Mouse (Mus musculus): ENCODE data around the gene P3h2. TPM values are rescaled to one million over a fixed set of nuclear protein-coding genes. Genes with fewer than 3 reads are reported as not detected.

The P3h2 gene
- polyA plus RNA-seq, 2 experiments, result 8.4 to 14.6 TPM

- DNase-seq (ENCODE audit: low spot score) (no peak), ATAC-seq (ENCODE audit: low FRiP score, low read depth) (no peak)
- no peak overlapping the region for H3K27ac ChIP-seq (replicated peaks; ENCODE audit: low read depth, low read length)
- WGBS, result 52% methylated on average over 3 of the region's 3 CpGs
- H3K9me3 ChIP-seq (ENCODE audit: control insufficient read depth, low read length), result no peaks in the 10 kb centered on the region
- H3K4me2 ChIP-seq (replicated peaks; ENCODE audit: low read depth, low read length, severe bottlenecking), result no peak overlapping the region
- no peak overlapping the region for H3K4me3 ChIP-seq (replicated peaks; ENCODE audit: low read length)
- no peak overlapping the region for H3K9ac ChIP-seq (ENCODE audit: low read depth, low read length, severe bottlenecking)
- H3K4me1 ChIP-seq (ENCODE audit: control insufficient read depth, insufficient read depth, low read length), result peaks cover 28% of the 10 kb centered on the region
- TF ChIP-seq POLR2A (IDR thresholded peaks at IDR 0.05; ENCODE audit: borderline replicate concordance, extremely low read depth, insufficient read depth, insufficient read length), result no peak
- H3K27me3 ChIP-seq (ENCODE audit: control insufficient read depth, insufficient read depth, low read length), result no peaks in the 10 kb centered on the region
- no peaks in the 10 kb centered on the region for H3K36me3 ChIP-seq (ENCODE audit: control insufficient read depth, insufficient read depth, low read length)
Observed at GRCm38 (mm10) chr16:26053631-26054030, 52.0 kb downstream of the P3h2 start.

- H3K4me2 ChIP-seq (replicated peaks; ENCODE audit: low read depth, low read length, severe bottlenecking), result no peak overlapping the region
- H3K27ac ChIP-seq (replicated peaks; ENCODE audit: low read depth, low read length), result no peak overlapping the region; the same call in 1 of the 2 replicates
- no peak overlapping the region for H3K9ac ChIP-seq (ENCODE audit: low read depth, low read length, severe bottlenecking)
- ATAC-seq (ENCODE audit: low FRiP score, low read depth) (no peak), DNase-seq (ENCODE audit: low spot score) (no peak)
- H3K4me1 ChIP-seq (ENCODE audit: control insufficient read depth, insufficient read depth, low read length), result peaks cover 32% of the 10 kb centered on the region
- no peak overlapping the region for H3K4me3 ChIP-seq (replicated peaks; ENCODE audit: low read length)
- no peaks in the 10 kb centered on the region for H3K36me3 ChIP-seq (ENCODE audit: control insufficient read depth, insufficient read depth, low read length)
- H3K9me3 ChIP-seq (ENCODE audit: control insufficient read depth, low read length), result no peaks in the 10 kb centered on the region
- no peak for TF ChIP-seq POLR2A (IDR thresholded peaks at IDR 0.05; ENCODE audit: borderline replicate concordance, extremely low read depth, insufficient read depth, insufficient read length)
- WGBS, result 55% methylated on average over 5 of the region's 5 CpGs
- no peaks in the 10 kb centered on the region for H3K27me3 ChIP-seq (ENCODE audit: control insufficient read depth, insufficient read depth, low read length)
Observed at GRCm38 (mm10) chr16:26049393-26050087, 56.0 kb downstream of the P3h2 start.

- peak; percentile 59; the same call in 1 of the 2 replicates for ATAC-seq (ENCODE audit: low FRiP score, low read depth)
- H3K4me2 ChIP-seq (replicated peaks; ENCODE audit: low read depth, low read length, severe bottlenecking), result no peak overlapping the region
- H3K27me3 ChIP-seq (ENCODE audit: control insufficient read depth, insufficient read depth, low read length), result no peaks in the 10 kb centered on the region
- WGBS, result 75% methylated on average over 3 of the region's 3 CpGs
- no peak overlapping the region for H3K4me3 ChIP-seq (replicated peaks; ENCODE audit: low read length)
- TF ChIP-seq POLR2A (IDR thresholded peaks at IDR 0.05; ENCODE audit: borderline replicate concordance, extremely low read depth, insufficient read depth, insufficient read length), result no peak
- DNase-seq (ENCODE audit: low spot score), result peak; percentile 30
- no peaks in the 10 kb centered on the region for H3K9me3 ChIP-seq (ENCODE audit: control insufficient read depth, low read length)
- H3K36me3 ChIP-seq (ENCODE audit: control insufficient read depth, insufficient read depth, low read length), result no peaks in the 10 kb centered on the region
- peaks cover 34% of the 10 kb centered on the region for H3K4me1 ChIP-seq (ENCODE audit: control insufficient read depth, insufficient read depth, low read length)
- H3K9ac ChIP-seq (ENCODE audit: low read depth, low read length, severe bottlenecking), result no peak overlapping the region
- H3K27ac ChIP-seq (replicated peaks; ENCODE audit: low read depth, low read length), result no peak overlapping the region
Observed at GRCm38 (mm10) chr16:26047870-26048269, 57.7 kb downstream of the P3h2 start.

- 73% methylated on average over 1 of the region's 1 CpGs for WGBS
- Histone ChIP-seq H3K4me3 (replicated peaks; ENCODE audit: low read length) (no peak overlapping the region), H3K27me3 (ENCODE audit: control insufficient read depth, insufficient read depth, low read length) (no peaks in the 10 kb centered on the region), H3K27ac (replicated peaks; ENCODE audit: low read depth, low read length) (no peak overlapping the region), H3K36me3 (ENCODE audit: control insufficient read depth, insufficient read depth, low read length) (no peaks in the 10 kb centered on the region), H3K4me1 (ENCODE audit: control insufficient read depth, insufficient read depth, low read length) (peaks cover 39% of the 10 kb centered on the region), H3K9ac (ENCODE audit: low read depth, low read length, severe bottlenecking) (no peak overlapping the region), H3K9me3 (ENCODE audit: control insufficient read depth, low read length) (no peaks in the 10 kb centered on the region), H3K4me2 (replicated peaks; ENCODE audit: low read depth, low read length, severe bottlenecking) (no peak overlapping the region)
- no peak for ATAC-seq (ENCODE audit: low FRiP score, low read depth)
- DNase-seq (ENCODE audit: low spot score), result no peak
- TF ChIP-seq POLR2A (IDR thresholded peaks at IDR 0.05; ENCODE audit: borderline replicate concordance, extremely low read depth, insufficient read depth, insufficient read length), result no peak
Observed at GRCm38 (mm10) chr16:26047396-26047795, 58.2 kb downstream of the P3h2 start.

- Histone ChIP-seq H3K27ac (replicated peaks; ENCODE audit: low read depth, low read length) (peak overlapping the region; percentile 72), H3K4me1 (ENCODE audit: control insufficient read depth, insufficient read depth, low read length) (peaks cover 30% of the 10 kb centered on the region), H3K9ac (ENCODE audit: low read depth, low read length, severe bottlenecking) (no peak overlapping the region), H3K4me2 (replicated peaks; ENCODE audit: low read depth, low read length, severe bottlenecking) (peak overlapping the region; percentile 28; the same call in 1 of the 2 replicates), H3K4me3 (replicated peaks; ENCODE audit: low read length) (no peak overlapping the region), H3K27me3 (ENCODE audit: control insufficient read depth, insufficient read depth, low read length) (no peaks in the 10 kb centered on the region), H3K36me3 (ENCODE audit: control insufficient read depth, insufficient read depth, low read length) (no peaks in the 10 kb centered on the region), H3K9me3 (ENCODE audit: control insufficient read depth, low read length) (no peaks in the 10 kb centered on the region)
- peak; percentile 71 for ATAC-seq (ENCODE audit: low FRiP score, low read depth)
- TF ChIP-seq POLR2A (IDR thresholded peaks at IDR 0.05; ENCODE audit: borderline replicate concordance, extremely low read depth, insufficient read depth, insufficient read length), result no peak
- peak; percentile 78 for DNase-seq (ENCODE audit: low spot score)
- 11% methylated on average over 2 of the region's 2 CpGs for WGBS
Observed at GRCm38 (mm10) chr16:26041929-26042303, 63.7 kb downstream of the P3h2 start.

Data from limb, embryonic 14.5 days (tissue).